Mouse (Mus musculus) spleen, adult 2 months (tissue): ENCODE measurements around the gene Tnip1. TPM values are rescaled to one million over a fixed set of nuclear protein-coding genes. Genes with fewer than 3 reads are reported as not detected.
A peak's percentile ranks its signal among the peaks of the same experiment; 100 is the strongest.

ENCODE experiments used
- DNase-seq, 2 experiments: peaks; one replicate each; pipeline versions ENCODE4 v3.0.0 to v3.0.0-alpha.2; 2012 to 2021; ENCODE audit warnings: low spot score in 2 of 2, low read depth in 1 of 2
- H3K27ac ChIP-seq: fragments of 200-500 bp; 2 replicates; pipeline ENCODE4 v1.5.1; 2012; ENCODE audit warnings: low read length, inconsistent platforms; ENCODE audit not compliant: insufficient read depth
- H3K27me3 ChIP-seq: fragments of 200-500 bp; 2 replicates; pipeline ENCODE4 v1.6.1; 2012; ENCODE audit warnings: mild to moderate bottlenecking, moderate library complexity, low read length, inconsistent platforms; ENCODE audit not compliant: control insufficient read depth, insufficient read depth
- H3K36me3 ChIP-seq: fragments of 200-500 bp; 2 replicates; pipeline ENCODE4 v1.6.1; 2012; ENCODE audit warnings: mild to moderate bottlenecking, low read length, inconsistent platforms; ENCODE audit not compliant: control insufficient read depth, insufficient read depth
- H3K4me1 ChIP-seq: fragments of 200-500 bp; 2 replicates; pipeline ENCODE4 v1.6.1; 2011; ENCODE audit warnings: inconsistent platforms; ENCODE audit not compliant: control insufficient read depth, insufficient read depth, insufficient read length
- H3K4me3 ChIP-seq: fragments of 200-500 bp; 2 replicates; pipeline ENCODE4 v1.5.1; 2011; ENCODE audit warnings: mild to moderate bottlenecking, inconsistent platforms; ENCODE audit not compliant: insufficient read depth, insufficient read length; ENCODE audit errors: extremely low read depth
- CTCF ChIP-seq: fragments of 200-500 bp; IDR thresholded peaks from 2 replicates; pipeline ENCODE4 v1.5.1; 2011; ENCODE audit warnings: mild to moderate bottlenecking, inconsistent platforms; ENCODE audit not compliant: insufficient read depth, insufficient read length, insufficient replicate concordance; ENCODE audit errors: extremely low read depth
- POLR2A ChIP-seq: fragments of 200-500 bp; IDR thresholded peaks from 2 replicates; pipeline ENCODE4 v1.6.1; 2011; ENCODE audit warnings: low read depth, low read length, inconsistent platforms
- WGBS: fragments of 180-500 bp; shearing (Covaris S2); methylation state at CpG from one replicate; pipeline ENCODE4 v1.1.7; 2018; 5-methylcytosine and 5-hydroxymethylcytosine counted together
- polyA plus RNA-seq: library from polyadenylated mRNA; depleted of rRNA; stranded (reverse); fragments of >200 nt; gene quantifications from 2 replicates; pipeline ENCODE4 v1.2.3, GENCODE M21; 2012

Gene Tnip1
- polyA plus RNA-seq, 1 experiment, result 54.6 TPM

DNA sequence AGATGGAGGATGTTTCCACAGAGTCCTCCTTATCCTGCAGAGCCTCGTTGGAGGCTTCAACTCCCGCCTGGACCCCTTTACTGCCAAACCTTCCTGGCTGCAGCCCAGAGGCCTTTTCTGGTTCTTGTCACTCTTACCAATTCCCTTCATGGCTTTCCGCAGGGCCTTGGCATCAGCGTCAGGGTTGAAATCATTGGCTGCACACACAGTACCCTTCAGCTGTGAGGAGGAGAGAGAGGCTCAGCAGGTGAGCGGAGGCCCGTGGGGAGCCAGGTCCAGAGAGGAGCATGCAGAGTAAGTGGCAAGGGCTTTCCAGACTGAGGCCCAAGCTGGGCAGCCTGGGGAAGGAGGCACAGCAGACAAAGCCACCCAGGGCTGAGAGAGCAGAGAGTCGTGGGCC lies 33.5 kb upstream of the Tnip1 start:
- H3K4me3 ChIP-seq, result no peak overlapping the region
- H3K27me3 ChIP-seq, result no peaks in the 10 kb centered on the region

DNA sequence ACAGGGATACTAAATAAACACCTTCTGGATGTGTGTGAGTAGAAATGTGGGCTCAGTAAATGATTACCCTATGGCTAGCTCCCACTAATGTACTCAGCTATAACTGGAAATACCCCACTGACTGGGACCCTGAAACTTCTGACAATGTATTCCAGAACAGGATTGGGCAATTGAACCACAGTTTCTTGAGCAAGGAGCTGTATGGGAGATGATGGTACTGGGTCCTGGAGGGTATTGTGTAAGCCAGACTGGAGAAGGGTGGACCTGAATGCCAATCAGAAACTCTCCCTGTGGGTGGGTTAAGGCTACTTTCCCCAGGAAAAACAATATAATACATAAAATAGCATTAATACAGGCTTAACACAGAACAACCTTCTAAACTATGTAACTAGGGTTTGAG lies 27.2 kb upstream of the Tnip1 start:
- Histone ChIP-seq H3K27ac (no peak overlapping the region), H3K27me3 (no peaks in the 10 kb centered on the region), H3K36me3 (peaks cover 29% of the 10 kb centered on the region), H3K4me3 (no peak overlapping the region), H3K4me1 (peaks cover 3% of the 10 kb centered on the region; the same call in 1 of the 2 replicates)
- TF ChIP-seq CTCF (no peak), POLR2A (no peak)
- DNase-seq, result no peak

More for the DNA sequence above, 33.5 kb upstream of the Tnip1 start:
- H3K36me3 ChIP-seq, result peaks cover 40% of the 10 kb centered on the region
- H3K27ac ChIP-seq, result no peak overlapping the region
- TF ChIP-seq CTCF (no peak), POLR2A (no peak)
- 91% methylated on average over 7 of the region's 7 CpGs for WGBS
- H3K4me1 ChIP-seq, result peaks cover 6% of the 10 kb centered on the region; the same call in 1 of the 2 replicates
- DNase-seq, result no peak

DNA sequence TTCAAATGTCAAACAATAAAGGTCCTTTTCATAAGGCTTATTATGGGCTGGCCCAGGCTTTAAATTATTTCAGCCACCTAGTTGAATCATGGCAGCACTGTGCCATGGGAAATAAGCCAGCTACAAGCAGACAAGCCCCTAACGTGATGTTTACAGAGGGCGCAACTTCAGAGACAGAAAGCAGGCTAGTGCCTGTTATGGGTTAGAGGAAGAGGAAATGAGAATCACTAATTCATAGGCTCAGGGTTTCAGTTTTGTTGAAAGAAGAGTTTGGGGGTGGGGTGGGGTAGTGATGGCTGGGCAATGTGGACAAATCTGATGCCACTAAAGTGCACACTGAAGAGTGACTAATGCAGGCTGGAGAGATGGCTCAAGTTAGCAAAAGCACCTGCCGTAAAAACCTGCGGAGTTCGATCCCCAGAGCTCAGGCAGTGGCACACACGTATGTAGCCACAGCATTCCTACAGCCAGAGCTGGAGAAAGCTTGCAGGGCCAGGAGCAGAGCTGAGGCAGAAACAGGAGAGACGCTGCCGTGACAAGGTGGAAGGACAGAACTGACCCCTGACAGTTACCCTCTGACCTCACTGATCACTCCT lies 26.1 kb upstream of the Tnip1 start:
- WGBS, result 76% methylated on average over 8 of the region's 8 CpGs
- no peak for TF ChIP-seq CTCF
- TF ChIP-seq POLR2A, result no peak
- H3K27me3 ChIP-seq, result no peaks in the 10 kb centered on the region
- H3K4me1 ChIP-seq, result peaks cover 3% of the 10 kb centered on the region; the same call in 1 of the 2 replicates
- H3K4me3 ChIP-seq, result no peak overlapping the region
- DNase-seq, result no peak
- H3K36me3 ChIP-seq, result peaks cover 20% of the 10 kb centered on the region
- peak overlapping the region; percentile 19; the same call in 1 of the 2 replicates for H3K27ac ChIP-seq

DNA sequence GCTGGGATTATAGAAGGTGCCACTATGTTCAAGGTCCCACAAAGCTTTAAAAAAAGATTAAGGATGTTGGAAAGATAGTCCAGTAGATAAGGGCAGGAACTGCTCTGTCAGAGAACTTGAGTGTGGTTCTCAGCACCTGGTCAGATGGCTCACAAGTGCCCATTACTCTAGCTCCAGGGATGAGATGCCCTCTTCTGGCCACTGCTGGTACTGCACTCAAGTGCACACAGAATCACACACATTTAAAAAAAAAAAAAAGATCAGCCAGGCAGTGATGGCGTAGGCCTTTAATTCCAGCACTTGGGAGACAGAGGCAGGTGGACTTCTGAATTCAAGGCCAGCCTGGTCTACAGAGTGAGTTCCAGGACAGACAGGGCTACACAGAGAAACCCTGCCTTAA lies 25.3 kb upstream of the Tnip1 start:
- peaks cover 22% of the 10 kb centered on the region for H3K36me3 ChIP-seq
- 81% methylated on average over 1 of the region's 1 CpGs for WGBS
- TF ChIP-seq CTCF (peak; percentile 49; the same call in 1 of the 2 replicates), POLR2A (no peak)
- peak in 1 of 2 experiments; percentile 30 for DNase-seq
- H3K27ac ChIP-seq, result no peak overlapping the region
- H3K4me3 ChIP-seq, result no peak overlapping the region
- H3K27me3 ChIP-seq, result no peaks in the 10 kb centered on the region
- H3K4me1 ChIP-seq, result peaks cover 3% of the 10 kb centered on the region; the same call in 1 of the 2 replicates

DNA sequence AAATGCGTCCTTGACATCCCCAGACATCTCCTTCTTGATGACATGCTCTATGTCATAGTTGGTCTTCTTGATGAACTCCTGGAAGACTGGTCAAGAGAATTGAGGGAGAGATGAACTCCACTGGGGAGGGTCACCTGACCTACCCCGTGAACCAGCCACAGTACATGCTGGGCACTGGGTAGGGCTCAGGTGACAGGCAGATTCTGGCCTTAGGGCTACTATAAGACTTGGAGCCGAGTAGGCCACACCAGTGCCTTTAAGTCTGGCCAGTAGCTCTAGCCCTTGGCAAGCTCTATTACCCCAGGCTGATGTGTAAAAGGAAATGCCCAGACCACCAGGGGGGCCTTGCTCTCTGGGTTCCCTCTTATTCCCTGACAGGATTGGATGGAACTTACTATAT lies 22.4 kb upstream of the Tnip1 start:
- peaks cover 22% of the 10 kb centered on the region for H3K36me3 ChIP-seq

DNA sequence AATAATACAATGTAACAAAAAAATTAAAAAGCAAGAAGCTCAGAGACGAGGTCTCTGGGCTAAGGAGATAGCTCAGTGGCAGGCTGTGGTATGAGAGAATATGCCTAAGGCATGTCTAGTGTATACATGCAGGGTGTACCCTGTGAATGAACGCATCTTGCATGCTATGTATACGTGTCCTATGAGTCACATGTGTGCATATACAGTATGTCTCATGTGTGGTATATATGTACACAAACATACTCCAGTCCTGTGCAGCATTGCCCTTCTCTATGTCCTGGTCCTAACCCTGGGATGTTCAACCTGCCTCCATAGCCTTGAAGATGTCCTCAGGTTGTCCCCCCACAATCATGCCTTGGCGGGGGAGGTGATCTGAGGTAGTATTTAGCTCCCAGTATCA lies 21.9 kb upstream of the Tnip1 start:
- peaks cover 22% of the 10 kb centered on the region for H3K36me3 ChIP-seq
- H3K27ac ChIP-seq, result no peak overlapping the region
- DNase-seq, result no peak
- H3K4me1 ChIP-seq, result peaks cover 3% of the 10 kb centered on the region; the same call in 1 of the 2 replicates
- no peak for TF ChIP-seq CTCF
- no peak for TF ChIP-seq POLR2A
- 78% methylated on average over 4 of the region's 4 CpGs for whole genome bisulfite sequencing
- H3K27me3 ChIP-seq, result no peaks in the 10 kb centered on the region
- H3K4me3 ChIP-seq, result no peak overlapping the region

More for the DNA sequence above, 22.4 kb upstream of the Tnip1 start:
- Histone ChIP-seq H3K27ac (no peak overlapping the region), H3K27me3 (no peaks in the 10 kb centered on the region), H3K4me1 (peaks cover 3% of the 10 kb centered on the region; the same call in 1 of the 2 replicates), H3K4me3 (no peak overlapping the region)
- WGBS, result 80% methylated on average over 3 of the region's 3 CpGs
- TF ChIP-seq CTCF, result no peak
- no peak for TF ChIP-seq POLR2A
- no peak for DNase-seq

DNA sequence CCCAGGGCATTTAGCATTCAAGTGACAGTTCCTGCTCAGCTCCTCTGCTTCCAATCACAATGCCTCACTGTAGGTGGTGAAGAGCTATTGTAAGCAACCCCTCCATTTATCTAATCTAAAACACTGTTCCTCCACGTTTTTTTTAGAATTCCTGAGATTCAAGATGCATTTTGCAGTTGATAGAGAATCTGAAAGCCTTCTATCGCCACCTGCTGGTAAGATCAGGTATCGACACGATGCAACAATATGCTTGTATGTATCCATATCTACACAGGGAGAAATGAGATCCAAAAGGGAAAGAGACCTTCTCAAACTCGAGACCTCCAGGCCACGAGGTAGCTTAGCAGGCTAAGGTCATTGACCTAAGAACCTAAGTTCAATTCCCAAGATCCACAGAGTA lies 21.4 kb upstream of the Tnip1 start:
- no peak overlapping the region for H3K4me3 ChIP-seq
- H3K36me3 ChIP-seq, result peaks cover 26% of the 10 kb centered on the region
- no peak for TF ChIP-seq CTCF
- TF ChIP-seq POLR2A, result no peak
- WGBS, result under 1% methylated on average over 6 of the region's 6 CpGs
- H3K4me1 ChIP-seq, result peaks cover 2% of the 10 kb centered on the region; the same call in 1 of the 2 replicates
- no peak overlapping the region for H3K27ac ChIP-seq
- peak; percentile 50 to 60 for DNase-seq
- no peaks in the 10 kb centered on the region for H3K27me3 ChIP-seq
